Mouse (Mus musculus) ES-E14 (cell line): ENCODE data around the gene Gabra5.

ENCODE experiments used
- CHD2 ChIP-seq: IDR thresholded peaks from 2 replicates; pipeline ENCODE4 v1.6.1; 2014; ENCODE audit warnings: mild to moderate bottlenecking, low read depth, low read length, inconsistent platforms
- HCFC1 ChIP-seq: IDR thresholded peaks from 2 replicates; pipeline ENCODE4 v1.6.1; 2012; ENCODE audit warnings: low read length, inconsistent platforms, borderline replicate concordance; ENCODE audit not compliant: insufficient read depth
- MAFK ChIP-seq: IDR thresholded peaks from 2 replicates; pipeline ENCODE4 v1.6.1; 2014; ENCODE audit warnings: mild to moderate bottlenecking, low read depth, low read length, inconsistent platforms; ENCODE audit not compliant: insufficient read depth
- ZNF384 ChIP-seq: IDR thresholded peaks from 2 replicates; pipeline ENCODE4 v1.6.1; 2012; ENCODE audit warnings: low read depth, low read length, inconsistent platforms

DNA sequence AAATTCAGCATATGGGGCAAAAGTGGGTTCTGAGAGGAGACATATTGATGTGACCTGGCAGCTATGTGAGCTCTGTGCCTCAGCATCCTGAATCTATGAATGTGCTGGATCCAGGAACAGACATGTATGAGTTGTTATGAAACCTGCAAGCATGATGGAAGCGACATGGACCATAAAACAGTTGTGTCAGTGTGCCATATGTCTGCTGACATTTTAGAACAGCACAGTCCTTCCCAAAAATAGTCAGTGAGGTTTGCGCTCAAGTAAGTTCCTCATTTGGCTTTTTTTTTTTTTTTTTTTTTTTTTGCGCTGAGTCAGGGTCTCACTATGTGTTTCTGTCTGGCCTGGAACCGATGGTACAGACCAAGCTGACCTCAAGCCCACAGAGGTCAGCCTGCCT, 19.6 kb upstream of the Gabra5 start:
- TF ChIP-seq HCFC1: no peak
- TF ChIP-seq MAFK: no peak
- TF ChIP-seq ZNF384: peak; percentile 52; the same call in 1 of the 2 replicates
- no peak for TF ChIP-seq CHD2
